Mouse (Mus musculus): Measurements from ENCODE around the gene Leng1.
A peak's percentile ranks its signal among the peaks of the same experiment; 100 is the strongest.

Gene Leng1

GRCm38 (mm10) chr7:3629030-3629429 lies 36.6 kb downstream of the Leng1 start:
- no peak for DNase-seq

- DNase-seq: peak; percentile 92
Measured at GRCm38 (mm10) chr7:3617242-3617995, 48.2 kb downstream of the Leng1 start, which contains the start of gene Ndufa3. Gene Ndufa3 (plus strand): TSS chr7:3617373.

- DNase-seq: no peak
Measured at GRCm38 (mm10) chr7:3616389-3617241, 49.0 kb downstream of the Leng1 start.

GRCm38 (mm10) chr7:3616057-3616388 lies 49.6 kb downstream of the Leng1 start, which contains the start of gene Oscar:
Gene Oscar (minus strand): TSS chr7:3616157.
- DNase-seq: no peak

- no peak for DNase-seq
Measured at GRCm38 (mm10) chr7:3614021-3614420, 51.6 kb downstream of the Leng1 start.

- no peak for DNase-seq
Measured at GRCm38 (mm10) chr7:3611006-3611405, 54.6 kb downstream of the Leng1 start.

- no peak for DNase-seq
Measured at GRCm38 (mm10) chr7:3610437-3610836, 55.2 kb downstream of the Leng1 start.
